Mouse (Mus musculus) spleen, postnatal 14 days (tissue): ENCODE results near the gene Wnt6.

Experiments
- DNase-seq, 2 experiments: peaks; one replicate each; pipeline ENCODE4 v3.0.0; 2021 to 2022; ENCODE audit warnings: low spot score in 2 of 2

The Wnt6 gene

GRCm38 (mm10) chr1:74775816-74776215, 4.1 kb downstream of the Wnt6 start:
- DNase-seq: no peak

- no peak for DNase-seq
Observed at GRCm38 (mm10) chr1:74778934-74779486, 7.3 kb downstream of the Wnt6 start.

- DNase-seq: no peak
Observed at GRCm38 (mm10) chr1:74782045-74782444, 10.4 kb downstream of the Wnt6 start.

- no peak for DNase-seq
Observed at GRCm38 (mm10) chr1:74783554-74783953, 11.9 kb downstream of the Wnt6 start.

GRCm38 (mm10) chr1:74784041-74784759, 12.5 kb downstream of the Wnt6 start:
- DNase-seq: no peak

GRCm38 (mm10) chr1:74787846-74788245, 16.2 kb downstream of the Wnt6 start:
- DNase-seq: peak in 1 of 2 experiments; percentile 71

GRCm38 (mm10) chr1:74788603-74789176, 17.0 kb downstream of the Wnt6 start:
- DNase-seq: no peak

- DNase-seq: no peak
Observed at GRCm38 (mm10) chr1:74790095-74790494, 18.4 kb downstream of the Wnt6 start.

GRCm38 (mm10) chr1:74791249-74791648, 19.6 kb downstream of the Wnt6 start, which contains the start of gene Wnt10a:
TSS of gene Wnt10a (plus strand) at chr1:74791516.
- DNase-seq: no peak

- DNase-seq: no peak
Observed at GRCm38 (mm10) chr1:74792831-74793660, 21.4 kb downstream of the Wnt6 start.

- DNase-seq: no peak
Observed at GRCm38 (mm10) chr1:74794487-74795144, 22.9 kb downstream of the Wnt6 start.

GRCm38 (mm10) chr1:74795145-74795529, 23.4 kb downstream of the Wnt6 start:
- no peak for DNase-seq

- no peak for DNase-seq
Observed at GRCm38 (mm10) chr1:74797459-74797858, 25.8 kb downstream of the Wnt6 start.

GRCm38 (mm10) chr1:74800424-74800888, 28.8 kb downstream of the Wnt6 start:
- no peak for DNase-seq

- DNase-seq: no peak
Observed at GRCm38 (mm10) chr1:74801631-74802140, 30.0 kb downstream of the Wnt6 start.

GRCm38 (mm10) chr1:74802795-74803656, 31.3 kb downstream of the Wnt6 start:
- DNase-seq: peak; percentile 58 to 60

GRCm38 (mm10) chr1:74804211-74804870, 32.6 kb downstream of the Wnt6 start:
- no peak for DNase-seq

- DNase-seq: no peak
Observed at GRCm38 (mm10) chr1:74805340-74805835, 33.7 kb downstream of the Wnt6 start.

GRCm38 (mm10) chr1:74805843-74806242, 34.2 kb downstream of the Wnt6 start:
- no peak for DNase-seq
